Mouse (Mus musculus): ENCODE measurements around the gene Wdr46. TPM values are rescaled to one million over a fixed set of nuclear protein-coding genes. Genes with fewer than 3 reads are reported as not detected.
"Not testable (repeated sequence)": the region's sequence is repeated elsewhere in the genome, so short reads cannot be mapped to it uniquely, and the experiment has no call there.

The Wdr46 gene
- polyA plus RNA-seq, 1 experiment: 12.4 TPM

GRCm38 (mm10) chr17:33948905-33949537 lies 8.6 kb downstream of the Wdr46 start:
- Histone ChIP-seq H3K4me1 (ENCODE audit: control insufficient read depth, insufficient read depth, insufficient read length, low read length) (peaks cover 33% of the 10 kb centered on the region), H3K4me3 (ENCODE audit: low read depth, low read length) (peak overlapping the region; percentile 50), H3K27ac (ENCODE audit: insufficient read depth, low read depth, low read length) (peak overlapping the region; percentile 85), H3K27me3 (ENCODE audit: control insufficient read depth, insufficient read depth, low read length) (no peaks in the 10 kb centered on the region), H3K36me3 (ENCODE audit: control insufficient read depth, insufficient read depth, low read length) (peaks cover 15% of the 10 kb centered on the region)
- TF ChIP-seq CTCF (IDR thresholded peaks at IDR 0.05; ENCODE audit: extremely low read depth, insufficient read length, insufficient replicate concordance, low read depth, low read length) (no peak), POLR2A (IDR thresholded peaks at IDR 0.05; ENCODE audit: low read depth, low read length) (no peak; the same call in 1 of the 2 replicates)
- 35% methylated on average over 19 of the region's 19 CpGs for WGBS

DNA sequence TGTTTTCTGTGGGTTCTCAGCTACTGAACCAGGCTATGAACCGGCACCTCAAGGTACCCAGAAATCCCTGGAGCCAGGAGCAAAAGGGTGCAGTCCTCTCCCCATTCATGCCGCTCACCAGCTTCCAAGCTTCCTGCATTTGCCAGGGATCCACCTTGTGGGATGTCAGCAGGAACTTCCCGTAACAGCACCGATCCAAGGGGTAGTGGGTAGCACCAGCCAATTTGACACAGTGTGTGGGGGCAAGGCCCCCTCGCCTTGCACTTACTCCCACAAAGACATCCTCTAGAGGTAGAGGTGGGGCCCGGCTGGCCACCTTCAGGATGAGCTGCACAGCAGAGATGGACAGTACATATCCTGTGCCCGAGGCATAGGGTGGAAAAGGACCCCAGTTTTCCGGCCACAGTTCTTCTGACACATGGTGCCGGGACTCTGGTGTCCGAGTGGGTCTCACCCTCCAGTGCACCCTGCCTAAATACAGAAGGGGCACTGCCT lies 9.7 kb downstream of the Wdr46 start:
- no peak for TF ChIP-seq POLR2A (IDR thresholded peaks at IDR 0.05; ENCODE audit: low read depth, low read length)
- no peak for TF ChIP-seq CTCF (IDR thresholded peaks at IDR 0.05; ENCODE audit: extremely low read depth, insufficient read length, insufficient replicate concordance, low read depth, low read length)
- no peaks in the 10 kb centered on the region for H3K27me3 ChIP-seq (ENCODE audit: control insufficient read depth, insufficient read depth, low read length)
- H3K4me3 ChIP-seq (ENCODE audit: low read depth, low read length): peak overlapping the region; percentile 69
- WGBS: 44% methylated on average over 10 of the region's 10 CpGs
- peaks cover 17% of the 10 kb centered on the region for H3K36me3 ChIP-seq (ENCODE audit: control insufficient read depth, insufficient read depth, low read length)
- peak overlapping the region; percentile 73 for H3K27ac ChIP-seq (ENCODE audit: insufficient read depth, low read depth, low read length)
- peaks cover 38% of the 10 kb centered on the region for H3K4me1 ChIP-seq (ENCODE audit: control insufficient read depth, insufficient read depth, insufficient read length, low read length)

GRCm38 (mm10) chr17:33951021-33951946 lies 10.8 kb downstream of the Wdr46 start, which contains the start of gene B3galt4:
B3galt4 (minus strand) TSS chr17:33951488.
- H3K27ac ChIP-seq (ENCODE audit: insufficient read depth, low read depth, low read length): peak within 1 kb of the TSS; percentile 73
- H3K4me3 ChIP-seq (ENCODE audit: low read depth, low read length): peak within 1 kb of the TSS; percentile 69
- H3K4me1 ChIP-seq (ENCODE audit: control insufficient read depth, insufficient read depth, insufficient read length, low read length): peaks cover 38% of the 10 kb centered on the region
- WGBS: under 1% methylated on average over 45 of the region's 45 CpGs
- no peak for TF ChIP-seq CTCF (IDR thresholded peaks at IDR 0.05; ENCODE audit: extremely low read depth, insufficient read length, insufficient replicate concordance, low read depth, low read length)
- peak; percentile 46; the same call in 1 of the 2 replicates for TF ChIP-seq POLR2A (IDR thresholded peaks at IDR 0.05; ENCODE audit: low read depth, low read length)
- H3K36me3 ChIP-seq (ENCODE audit: control insufficient read depth, insufficient read depth, low read length): peaks cover 17% of the 10 kb centered on the region
- no peaks in the 10 kb centered on the region for H3K27me3 ChIP-seq (ENCODE audit: control insufficient read depth, insufficient read depth, low read length)

- peaks cover 16% of the 10 kb centered on the region for H3K36me3 ChIP-seq (ENCODE audit: control insufficient read depth, insufficient read depth, low read length)
- 61% methylated on average over 13 of the region's 13 CpGs for WGBS
- peak overlapping the region; percentile 12; the same call in 1 of the 2 replicates for H3K27ac ChIP-seq (ENCODE audit: insufficient read depth, low read depth, low read length)
These were observed 11.6 kb downstream of the Wdr46 start for GRCm38 (mm10) chr17:33952015-33952414.

GRCm38 (mm10) chr17:33952879-33953278 lies 12.4 kb downstream of the Wdr46 start:
- Histone ChIP-seq H3K4me1 (ENCODE audit: control insufficient read depth, insufficient read depth, insufficient read length, low read length) (peaks cover 38% of the 10 kb centered on the region), H3K4me3 (ENCODE audit: low read depth, low read length) (no peak overlapping the region), H3K27ac (ENCODE audit: insufficient read depth, low read depth, low read length) (no peak overlapping the region), H3K27me3 (ENCODE audit: control insufficient read depth, insufficient read depth, low read length) (no peaks in the 10 kb centered on the region), H3K36me3 (ENCODE audit: control insufficient read depth, insufficient read depth, low read length) (peaks cover 17% of the 10 kb centered on the region)
- 60% methylated on average over 4 of the region's 4 CpGs for WGBS
- no peak for TF ChIP-seq CTCF (IDR thresholded peaks at IDR 0.05; ENCODE audit: extremely low read depth, insufficient read length, insufficient replicate concordance, low read depth, low read length)
- TF ChIP-seq POLR2A (IDR thresholded peaks at IDR 0.05; ENCODE audit: low read depth, low read length): no peak

More at GRCm38 (mm10) chr17:33952015-33952414, 11.6 kb downstream of the Wdr46 start:
- not testable (repeated sequence) for H3K27me3 ChIP-seq (ENCODE audit: control insufficient read depth, insufficient read depth, low read length)
- Histone ChIP-seq H3K4me3 (ENCODE audit: low read depth, low read length) (peak overlapping the region; percentile 69), H3K4me1 (ENCODE audit: control insufficient read depth, insufficient read depth, insufficient read length, low read length) (peaks cover 38% of the 10 kb centered on the region)

DNA sequence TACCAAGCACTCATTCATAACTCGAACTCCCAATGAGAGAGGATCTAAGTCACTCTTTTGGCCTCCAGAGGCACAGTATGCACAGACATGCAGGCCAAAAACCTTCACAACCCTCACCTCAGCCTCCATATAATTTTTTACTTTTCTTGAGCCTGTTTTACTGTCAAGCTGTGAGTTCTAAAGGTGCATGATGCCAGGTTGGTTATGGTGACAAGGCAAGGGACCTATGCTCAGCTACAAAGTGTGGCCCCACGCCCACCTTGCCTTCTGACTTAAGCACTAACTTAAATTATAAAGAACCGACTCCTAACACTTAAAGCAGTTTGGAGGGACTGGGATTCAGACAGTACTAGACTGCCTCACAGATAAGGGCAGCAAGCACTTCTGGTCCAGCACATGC lies 12.8 kb downstream of the Wdr46 start:
- Histone ChIP-seq H3K36me3 (ENCODE audit: control insufficient read depth, insufficient read depth, low read length) (peaks cover 19% of the 10 kb centered on the region), H3K4me1 (ENCODE audit: control insufficient read depth, insufficient read depth, insufficient read length, low read length) (peaks cover 35% of the 10 kb centered on the region), H3K27me3 (ENCODE audit: control insufficient read depth, insufficient read depth, low read length) (no peaks in the 10 kb centered on the region), H3K4me3 (ENCODE audit: low read depth, low read length) (no peak overlapping the region), H3K27ac (ENCODE audit: insufficient read depth, low read depth, low read length) (no peak overlapping the region)
- no peak for TF ChIP-seq POLR2A (IDR thresholded peaks at IDR 0.05; ENCODE audit: low read depth, low read length)
- TF ChIP-seq CTCF (IDR thresholded peaks at IDR 0.05; ENCODE audit: extremely low read depth, insufficient read length, insufficient replicate concordance, low read depth, low read length): no peak
- WGBS: 34% methylated on average over 3 of the region's 3 CpGs
